Mouse (Mus musculus) T-helper 17 cell (primary cell): ENCODE measurements around the gene Ddost.

ENCODE experiments used
- in situ Hi-C, 2 experiments: fragments of 300-600 bp; cut with MboI, MseI; formaldehyde crosslinking; loops; 1 replicate in 1 of 2; 2 replicates in 1 of 2; pipeline ENCODE4 v1.15.1; 2025; ENCODE audit warnings: high pct_unique_total_duplicates in 2 of 2

Ddost gene

DNA sequence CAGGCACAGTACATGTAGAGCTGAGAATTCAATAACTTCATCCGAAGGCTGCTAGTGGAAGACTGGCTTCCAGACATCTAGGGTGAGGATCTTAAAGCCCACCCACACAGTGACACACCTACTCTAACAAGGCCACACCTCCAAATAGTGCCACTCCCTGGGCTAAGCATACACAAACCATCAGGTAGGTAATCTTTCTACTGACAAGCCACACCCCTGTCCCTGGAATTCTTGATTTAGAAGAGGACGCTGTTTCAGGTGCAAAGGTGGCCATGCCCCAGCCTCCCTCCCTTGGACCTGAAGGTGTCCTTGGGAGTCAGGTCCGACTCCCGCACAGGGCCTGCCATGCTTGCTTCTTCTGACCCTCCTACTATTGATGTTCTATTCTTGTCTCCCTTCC, 28.6 kb downstream of the Ddost start:
- in situ Hi-C loops, result no loop called here

DNA sequence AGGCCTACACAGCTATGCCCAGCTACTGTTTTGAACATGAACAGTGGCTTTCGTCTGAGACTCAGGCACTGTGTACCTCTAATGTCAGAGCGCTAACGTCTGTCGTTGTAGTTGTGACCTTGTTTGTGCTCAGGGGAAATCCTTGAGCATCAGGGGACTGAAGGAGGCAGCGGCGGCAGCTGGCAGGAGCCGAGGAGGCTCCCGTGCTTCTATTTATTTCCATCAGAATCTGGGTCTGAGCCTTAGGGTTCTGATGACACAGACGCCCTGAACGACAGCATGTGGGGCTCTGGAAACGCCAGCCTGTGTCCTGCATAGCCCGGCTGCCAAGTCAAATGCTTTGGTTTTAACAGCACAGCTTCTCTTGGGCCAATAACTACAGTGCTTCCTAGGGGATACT, 30.5 kb downstream of the Ddost start:
- in situ Hi-C loops, result no loop called here

DNA sequence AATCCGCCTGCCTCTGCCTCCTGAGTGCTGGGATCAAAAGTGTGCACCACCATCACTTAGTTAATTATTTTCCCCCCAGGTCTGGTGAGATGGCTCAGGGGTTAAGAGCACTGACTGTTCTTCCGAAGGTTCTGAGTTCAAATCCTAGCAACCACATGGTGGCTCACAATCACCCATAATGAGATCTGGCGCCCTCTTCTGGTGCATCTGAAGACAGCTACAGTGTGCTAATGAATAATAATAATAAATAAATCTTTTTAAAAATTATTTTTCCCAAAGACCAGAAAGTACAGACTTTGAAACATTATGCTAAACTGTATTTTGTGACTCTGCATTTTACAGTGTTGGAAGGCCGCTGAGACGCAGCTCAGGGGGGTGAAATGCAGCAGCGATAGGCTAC, 31.1 kb downstream of the Ddost start:
- in situ Hi-C loops, result no loop called here

DNA sequence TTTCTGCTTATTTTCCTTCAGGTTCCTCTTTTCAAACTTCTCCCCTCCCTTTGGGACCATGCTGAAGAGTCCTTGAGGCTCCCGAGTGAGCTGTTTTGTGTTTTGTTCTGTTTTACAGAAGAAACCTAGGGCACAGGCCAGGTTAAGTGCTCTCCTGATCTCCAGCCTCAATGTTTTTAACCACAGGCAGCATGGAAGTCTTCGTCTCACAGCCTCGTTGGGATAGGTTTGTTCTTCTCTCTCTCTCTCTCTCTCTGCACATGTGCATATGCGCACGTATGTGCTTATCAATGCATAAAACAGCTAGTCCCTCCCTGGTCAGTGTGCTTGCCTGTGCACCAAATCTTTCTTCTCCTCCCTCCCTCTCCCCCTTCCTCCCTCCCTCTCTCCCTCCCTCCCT, 32.3 kb downstream of the Ddost start:
- in situ Hi-C loops, result no loop called here

DNA sequence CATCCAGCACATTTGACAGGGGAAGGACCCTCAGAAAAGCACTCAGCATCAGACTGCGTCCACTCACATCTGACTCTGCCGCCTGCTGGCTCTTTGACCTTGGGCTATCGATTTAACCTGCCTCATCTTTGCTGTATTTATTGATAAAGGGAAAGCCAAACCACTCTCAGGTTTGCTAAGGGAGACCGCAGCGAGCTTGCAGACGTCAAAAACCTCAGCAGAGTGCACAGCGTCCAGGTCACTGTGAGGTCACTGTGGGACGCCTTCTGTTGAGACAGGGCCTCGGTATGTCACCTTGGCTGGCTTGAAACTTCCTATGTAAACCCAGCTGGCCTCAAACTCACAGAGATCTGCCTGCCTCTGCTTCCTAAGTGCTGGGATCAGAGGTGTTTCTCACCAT, 32.8 kb downstream of the Ddost start:
- in situ Hi-C loops, result no loop called here

DNA sequence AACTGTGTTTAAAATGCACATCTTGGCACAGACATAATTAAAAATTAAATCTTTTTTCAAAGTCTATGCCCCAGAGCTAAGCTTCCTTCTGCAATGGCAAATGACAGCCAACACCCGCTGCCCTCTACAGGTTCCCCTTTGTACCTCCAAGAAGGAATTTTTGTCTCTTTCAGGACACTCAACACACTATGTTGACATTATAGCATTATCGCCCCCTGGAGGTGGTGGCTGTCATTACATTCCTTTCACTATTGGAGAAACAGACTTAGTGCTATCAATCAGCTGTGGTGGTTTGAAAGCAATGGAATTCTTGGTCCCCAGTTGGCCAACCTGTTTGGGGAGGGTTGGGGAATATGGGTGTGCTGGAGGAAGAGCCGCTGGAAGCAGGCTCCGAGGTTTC, 35.4 kb downstream of the Ddost start:
- in situ Hi-C loops, result no loop called here

DNA sequence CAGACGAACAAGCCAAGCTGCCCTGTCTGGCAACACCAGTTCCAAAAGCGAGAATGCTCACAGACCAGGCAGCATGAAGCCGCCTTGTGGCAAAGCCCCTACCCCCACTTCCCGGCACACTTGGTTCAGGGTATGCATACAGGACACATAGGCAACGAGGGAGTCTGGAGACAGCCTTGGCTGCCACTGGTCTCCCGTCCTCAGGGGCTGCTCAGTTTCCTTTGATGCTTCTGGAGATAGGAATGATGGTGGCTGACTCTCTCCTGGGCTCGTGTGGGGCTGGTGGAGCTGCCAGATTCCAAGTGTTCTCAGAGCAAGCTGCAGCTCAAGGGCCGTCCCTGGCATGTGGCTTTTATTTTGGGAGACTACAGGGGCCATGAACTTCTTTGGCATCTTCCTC, 36.9 kb downstream of the Ddost start:
- in situ Hi-C loops, result no loop called here

DNA sequence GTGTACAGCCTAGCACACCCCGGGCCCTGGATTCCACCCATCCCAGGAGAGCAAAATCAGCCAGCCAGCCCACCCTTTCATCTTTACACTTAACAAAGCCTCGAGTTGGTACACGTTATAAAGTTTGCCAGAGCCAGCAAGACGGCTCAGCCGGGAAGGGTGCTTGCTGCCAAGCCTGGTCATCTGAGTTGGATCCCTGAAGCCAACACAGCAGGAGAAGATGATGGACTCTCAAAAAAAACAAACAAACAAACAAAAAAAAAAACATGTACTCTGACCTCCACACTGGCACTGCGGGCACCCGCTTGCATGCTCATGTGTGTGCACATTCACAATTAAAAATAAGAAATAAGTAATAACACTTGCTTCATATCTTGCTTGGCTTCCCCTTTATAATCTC, 37.5 kb downstream of the Ddost start:
- in situ Hi-C loops, result no loop called here

DNA sequence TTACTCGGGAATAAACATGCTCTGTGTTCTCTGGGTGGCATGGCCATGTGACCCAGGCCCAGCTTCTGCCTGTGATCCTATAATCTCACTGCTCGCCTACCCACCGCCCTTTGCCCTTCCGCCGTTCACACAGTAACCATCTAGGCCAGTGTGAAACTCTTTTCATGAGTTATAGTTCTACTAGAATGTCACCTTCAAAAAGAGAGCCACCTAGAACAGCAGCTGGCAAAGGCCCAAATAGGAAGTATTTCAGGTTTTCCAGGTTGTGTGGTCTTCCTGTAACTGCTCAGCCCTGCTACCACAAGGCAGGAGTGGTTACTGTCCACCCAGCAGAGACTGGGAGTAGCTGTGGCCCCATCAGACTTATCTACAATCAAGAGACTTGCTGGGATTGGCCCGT, 38.2 kb downstream of the Ddost start:
- in situ Hi-C loops, result no loop called here

DNA sequence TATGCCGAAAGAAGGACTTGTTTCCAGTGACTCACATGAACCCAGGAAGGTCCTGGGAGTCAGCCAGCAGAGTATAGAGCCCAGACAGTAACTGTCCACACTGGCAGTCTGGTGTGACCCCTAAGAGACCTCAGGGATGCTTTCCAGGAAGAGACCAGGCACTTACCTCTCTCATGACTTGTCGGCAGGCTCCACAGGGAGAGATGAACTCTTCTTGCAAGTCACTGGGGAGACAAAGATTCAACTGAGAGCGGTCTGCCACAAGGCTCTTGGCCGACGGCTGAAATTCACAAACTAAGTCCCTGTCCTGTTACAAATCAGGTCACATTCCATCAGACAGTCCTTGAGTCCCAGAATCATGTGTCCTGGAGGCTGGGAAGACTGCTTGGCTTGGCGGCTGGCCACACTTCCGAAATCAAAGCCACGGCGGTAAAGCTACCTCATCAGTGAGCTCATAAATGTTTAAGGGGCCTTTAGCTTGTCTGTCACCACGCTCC, 38.9 kb downstream of the Ddost start:
- in situ Hi-C loops, result no loop called here

DNA sequence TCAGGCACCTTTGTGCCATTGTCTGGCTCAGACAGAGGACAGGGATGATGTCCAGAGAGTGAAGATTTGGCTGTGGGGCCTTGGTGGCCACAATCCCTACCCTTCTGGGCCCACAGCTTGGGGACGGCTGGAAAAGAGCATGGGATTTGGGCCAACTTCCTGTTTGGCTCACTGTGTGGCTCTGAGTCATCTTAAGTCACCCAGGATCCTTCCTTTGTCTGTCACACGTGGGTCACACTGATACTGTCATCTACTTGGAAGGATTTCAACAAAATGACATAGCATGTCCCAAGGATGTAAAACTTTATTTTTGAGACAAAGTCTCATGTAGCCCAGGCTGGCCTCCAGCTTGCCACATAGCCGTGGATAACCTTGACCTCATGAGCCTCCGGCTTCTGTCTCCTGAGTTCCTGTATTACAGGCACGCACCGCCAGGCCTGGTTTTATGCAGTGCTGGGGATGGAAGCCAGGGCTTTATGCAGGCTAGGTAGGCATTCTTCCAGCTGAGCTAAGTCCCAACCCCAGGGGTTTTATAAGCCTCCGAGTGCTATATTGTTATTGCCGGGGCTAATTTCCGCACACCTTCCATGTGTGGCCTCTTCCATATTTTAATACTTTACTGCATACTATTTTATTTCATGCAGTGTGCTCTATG, 40.5 kb downstream of the Ddost start:
- in situ Hi-C loops, result loop anchor here in 1 of 2 experiments (5.0 kb wide), 1 partner anchor 1668 kb away; no protein-coding TSS in a partner anchor

DNA sequence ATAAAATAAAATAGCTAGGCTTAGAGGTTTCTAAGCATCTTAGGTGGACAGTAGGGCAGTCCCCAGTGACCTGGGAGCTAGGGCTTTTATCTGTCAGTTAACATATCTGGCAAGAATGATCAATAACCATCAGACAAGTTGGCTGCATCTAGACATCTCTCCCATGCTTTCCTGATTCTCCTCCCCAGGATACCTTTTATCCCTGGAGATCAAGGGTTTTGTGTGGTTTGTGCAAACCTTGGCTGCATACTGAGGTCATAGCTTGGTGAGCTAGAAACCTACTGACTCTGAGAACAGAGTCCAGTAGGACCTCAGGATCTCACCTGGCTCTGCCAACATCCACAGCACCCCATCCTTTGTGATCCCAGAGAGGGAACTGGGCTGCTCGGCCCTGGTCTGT, 42.8 kb downstream of the Ddost start:
- in situ Hi-C loops, result loop anchor here in 1 of 2 experiments (5.0 kb wide), 1 partner anchor 1670 kb away; no protein-coding TSS in a partner anchor

DNA sequence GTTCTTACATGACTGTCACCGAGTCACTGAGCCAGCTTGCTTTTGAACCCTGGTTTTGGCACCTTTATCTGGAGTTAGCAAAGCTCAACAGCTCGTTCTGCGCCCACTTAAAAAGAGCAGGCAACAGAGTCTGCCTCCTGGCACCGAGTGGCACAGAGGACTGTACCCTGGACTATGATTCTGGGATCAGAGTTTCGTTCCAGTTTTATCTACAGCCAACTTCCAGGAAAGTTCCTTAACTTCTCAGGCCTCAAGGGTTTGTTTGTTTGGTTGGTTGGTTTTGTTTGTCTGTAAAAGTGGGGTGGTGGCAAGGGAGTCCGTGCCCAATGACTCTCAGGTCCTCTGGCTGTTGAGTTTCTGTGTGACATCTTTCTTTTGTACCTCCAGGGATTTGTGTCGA, 44.2 kb downstream of the Ddost start:
- in situ Hi-C loops, result loop anchor here in 1 of 2 experiments (5.0 kb wide), 1 partner anchor 1671 kb away; no protein-coding TSS in a partner anchor

DNA sequence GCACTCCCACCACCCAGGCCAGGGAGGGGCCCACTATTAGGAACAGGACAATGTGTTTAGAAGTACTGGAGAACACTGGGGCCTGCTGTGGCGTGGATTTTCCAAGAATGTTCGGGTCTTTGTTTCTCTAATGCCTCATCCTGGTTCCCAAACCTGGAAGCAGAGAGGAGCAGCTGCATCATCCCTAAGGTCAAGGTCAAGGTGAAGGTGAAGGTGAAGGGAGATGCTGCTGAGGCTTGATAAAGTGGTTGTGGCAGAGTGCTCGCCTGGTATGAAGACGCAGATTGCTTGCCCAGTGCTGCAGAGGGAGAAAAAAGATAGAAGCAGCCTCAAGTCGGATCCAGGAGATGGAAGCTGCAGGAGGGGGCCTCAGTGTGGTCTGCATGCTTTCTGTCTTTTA, 47.3 kb downstream of the Ddost start:
- in situ Hi-C loops, result no loop called here

DNA sequence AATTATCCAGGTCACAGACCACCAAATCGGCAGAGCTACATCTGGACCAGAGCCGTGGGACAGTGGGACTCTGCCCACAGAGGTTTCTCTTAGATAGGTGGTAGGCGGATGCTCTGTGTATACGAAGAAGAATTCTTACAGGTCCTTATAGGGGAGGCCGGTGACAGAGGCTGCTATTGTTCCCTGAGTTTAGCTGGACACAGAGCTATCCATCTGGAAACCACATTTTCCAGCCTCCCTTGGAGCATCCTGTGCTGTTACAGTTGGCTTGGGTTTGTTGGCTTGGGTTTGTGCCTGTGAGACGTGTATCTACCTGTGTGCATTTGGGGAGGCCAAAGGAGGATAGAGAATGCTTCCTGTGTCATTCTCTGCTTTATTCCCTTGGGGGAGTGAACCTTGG, 48.2 kb downstream of the Ddost start:
- in situ Hi-C loops, result no loop called here

DNA sequence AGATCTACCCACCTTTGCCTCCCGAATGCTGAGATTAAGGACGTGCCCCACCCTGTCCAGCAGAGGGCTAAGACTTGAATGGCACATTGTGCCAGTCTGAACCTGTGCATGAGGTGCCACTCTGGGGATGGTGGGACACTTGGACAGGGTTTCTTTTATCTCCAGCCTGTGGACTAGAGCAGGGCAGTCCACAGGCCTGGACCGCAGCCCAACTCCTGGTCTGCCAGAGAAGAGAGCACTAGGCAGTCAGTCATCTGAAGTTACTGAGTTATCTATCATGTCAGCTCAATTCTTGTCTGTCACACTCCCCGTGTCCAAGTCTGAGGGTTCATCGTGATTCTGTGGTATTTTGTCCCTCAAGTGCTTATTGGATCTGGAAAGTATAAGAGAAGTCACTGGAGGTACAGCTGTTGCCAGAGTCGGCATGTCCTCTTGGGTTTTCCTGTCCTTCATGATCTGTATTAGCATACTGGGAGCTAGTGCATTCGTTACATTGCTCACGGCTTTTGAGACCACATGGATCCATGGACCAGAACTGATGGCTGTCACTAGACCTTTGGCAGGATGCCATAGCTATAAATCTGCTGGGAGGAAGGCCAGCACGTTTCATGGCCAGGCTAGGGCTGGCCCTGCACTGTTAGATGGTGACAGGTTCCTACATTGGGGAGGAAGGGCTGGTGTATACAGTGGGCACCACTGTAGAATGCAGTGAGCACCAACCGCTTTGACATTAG, 49.1 kb downstream of the Ddost start:
- in situ Hi-C loops, result no loop called here

DNA sequence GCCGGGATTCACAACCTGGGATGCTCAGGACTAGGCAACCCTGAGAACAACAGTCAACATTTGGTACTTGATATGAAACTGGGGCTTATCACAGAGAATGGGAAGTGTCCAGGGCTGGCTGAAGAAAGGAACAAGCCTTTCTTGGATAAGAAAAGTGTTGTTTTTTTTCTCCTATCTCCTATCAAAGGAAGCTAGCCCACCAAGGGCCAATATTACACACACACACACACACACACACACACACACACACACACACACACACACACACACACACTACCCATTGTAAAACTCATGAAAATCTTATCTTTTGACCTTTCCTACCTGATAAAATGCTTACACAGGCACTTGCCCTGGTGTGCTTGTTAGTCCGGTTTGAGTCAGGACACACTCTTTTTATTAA, 51.0 kb downstream of the Ddost start:
- in situ Hi-C loops, result no loop called here

DNA sequence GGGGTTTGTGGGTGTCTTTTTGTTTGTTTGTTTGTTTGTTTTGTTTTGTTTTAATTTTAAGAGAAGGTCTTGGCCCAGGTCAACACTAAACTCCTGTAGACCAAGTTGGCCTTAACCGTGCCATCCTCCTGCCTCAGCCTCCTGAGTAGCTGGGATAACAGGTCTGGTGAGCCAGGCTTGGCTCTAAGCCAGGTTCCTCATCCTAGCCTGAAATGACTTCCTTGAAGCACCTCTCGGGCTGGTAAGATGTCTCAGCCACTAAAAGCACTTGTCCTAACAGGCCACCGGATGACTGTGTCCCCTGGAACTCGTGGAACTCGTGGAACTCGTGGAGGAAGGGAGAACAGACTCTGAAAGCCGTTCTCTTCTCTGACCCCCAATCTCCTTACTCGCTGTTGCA, 51.6 kb downstream of the Ddost start:
- in situ Hi-C loops, result no loop called here

DNA sequence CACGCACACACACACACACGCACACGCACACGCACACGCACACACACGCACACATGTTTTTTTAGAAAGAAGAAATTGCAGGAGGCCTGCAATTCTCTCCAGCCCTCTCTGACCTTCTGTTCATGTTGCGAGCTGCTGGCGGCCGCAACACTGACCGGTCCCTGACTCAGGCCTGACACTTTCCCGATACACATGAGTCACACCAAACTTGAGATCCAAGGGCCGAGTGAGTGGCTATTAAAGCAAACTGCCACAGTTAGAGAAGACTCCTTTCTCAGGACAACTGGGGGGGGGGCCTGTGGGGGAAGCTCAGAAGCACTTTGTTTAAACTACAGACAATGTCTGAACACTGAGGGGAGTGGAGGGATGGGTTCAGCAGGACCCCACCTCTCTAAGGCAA, 52.0 kb downstream of the Ddost start:
- in situ Hi-C loops, result no loop called here

DNA sequence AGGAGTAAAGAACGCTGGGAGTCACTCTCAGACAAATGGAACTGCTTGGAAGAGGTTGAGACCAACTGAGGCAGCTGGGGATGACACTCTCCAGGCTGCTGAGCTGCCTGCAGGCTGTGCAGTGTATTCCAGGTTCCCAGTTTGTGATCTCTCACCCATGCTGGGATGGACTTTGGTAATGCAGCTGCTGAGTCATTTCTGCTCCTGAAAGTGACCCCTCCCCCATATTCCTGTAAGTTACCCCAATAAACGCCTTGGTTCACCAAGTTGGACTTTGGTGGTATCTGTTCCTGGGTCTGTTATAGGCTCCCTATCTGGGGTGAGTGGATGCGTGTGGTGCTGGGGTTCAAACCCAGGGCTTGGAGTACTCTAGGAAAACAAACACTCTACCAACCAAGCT, 53.6 kb downstream of the Ddost start:
- in situ Hi-C loops, result no loop called here

DNA sequence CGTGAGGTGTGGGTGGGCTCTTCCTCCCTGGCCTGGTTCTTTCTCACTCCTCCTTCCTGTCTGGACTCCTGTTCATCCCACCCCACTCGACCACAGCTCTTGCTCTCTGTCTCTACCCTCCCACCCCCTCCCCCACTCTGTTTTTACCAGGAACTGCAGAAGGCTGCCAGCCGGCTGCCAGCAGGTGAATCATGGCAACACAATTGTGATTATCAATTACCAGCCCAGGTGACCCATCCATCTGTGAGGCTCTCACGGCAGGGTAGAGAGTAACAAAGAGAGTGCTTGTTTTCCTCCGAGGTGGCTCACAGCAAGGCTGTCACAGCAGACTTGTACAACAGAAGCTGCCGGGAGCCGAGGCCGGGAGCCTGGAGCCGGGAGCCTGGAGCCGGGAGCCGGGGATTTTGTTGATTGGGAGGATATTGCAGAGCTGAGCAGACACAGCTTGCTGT, 56.9 kb downstream of the Ddost start:
- in situ Hi-C loops, result loop anchor here in 1 of 2 experiments (10.0 kb wide), 1 partner anchor 1237 kb away; no protein-coding TSS in a partner anchor
